Mouse (Mus musculus): ENCODE results near the gene Parn. TPM values are rescaled to one million over a fixed set of nuclear protein-coding genes. Genes with fewer than 3 reads are reported as not detected.

Gene Parn
- 6.3 and 9.0 TPM in 2 replicates for polyA plus RNA-seq (2011; ENCODE audit: insufficient read depth, insufficient read length, low replicate concordance, missing spikeins)

- H3K4me3 ChIP-seq (replicated peaks; ENCODE audit: control insufficient read depth, low read depth, low read length), result peak within 1 kb of the TSS; percentile 92
- WGBS, result under 1% methylated on average over 35 of the region's 35 CpGs
- peaks cover 2% of the 10 kb centered on the region; the same call in 1 of the 2 replicates for H3K4me1 ChIP-seq (ENCODE audit: control insufficient read depth, insufficient read depth, low read length)
- TF ChIP-seq CTCF (IDR thresholded peaks at IDR 0.05; ENCODE audit: control insufficient read depth, insufficient read depth, low read length) (no peak), POLR2A (IDR thresholded peaks at IDR 0.05; ENCODE audit: borderline replicate concordance, control insufficient read depth, low read depth, low read length) (peak; percentile 82)
- peak within 1 kb of the TSS; percentile 49; the same call in 1 of the 2 replicates for H3K27ac ChIP-seq (ENCODE audit: control insufficient read depth, insufficient read depth, low read depth, low read length, poor library complexity)
Measured at GRCm38 (mm10) chr16:13667878-13668343, at the start of gene Parn. TSS of gene Parn (minus strand) at chr16:13668170.

GRCm38 (mm10) chr16:13716821-13717553, 49.0 kb upstream of the Parn start:
- 30% methylated on average over 2 of the region's 2 CpGs for WGBS
- no peak overlapping the region for H3K27ac ChIP-seq (ENCODE audit: control insufficient read depth, insufficient read depth, low read depth, low read length, poor library complexity)
- TF ChIP-seq CTCF (IDR thresholded peaks at IDR 0.05; ENCODE audit: control insufficient read depth, insufficient read depth, low read length) (no peak), POLR2A (IDR thresholded peaks at IDR 0.05; ENCODE audit: borderline replicate concordance, control insufficient read depth, low read depth, low read length) (no peak)
- no peak overlapping the region for H3K4me3 ChIP-seq (replicated peaks; ENCODE audit: control insufficient read depth, low read depth, low read length)
- no peaks in the 10 kb centered on the region; the same call in 1 of the 2 replicates for H3K4me1 ChIP-seq (ENCODE audit: control insufficient read depth, insufficient read depth, low read length)

GRCm38 (mm10) chr16:13714910-13715309, 46.9 kb upstream of the Parn start:
- 80% methylated on average over 3 of the region's 3 CpGs for WGBS
- no peak for TF ChIP-seq POLR2A (IDR thresholded peaks at IDR 0.05; ENCODE audit: borderline replicate concordance, control insufficient read depth, low read depth, low read length)
- TF ChIP-seq CTCF (IDR thresholded peaks at IDR 0.05; ENCODE audit: control insufficient read depth, insufficient read depth, low read length), result no peak
- H3K27ac ChIP-seq (ENCODE audit: control insufficient read depth, insufficient read depth, low read depth, low read length, poor library complexity), result no peak overlapping the region
- no peaks in the 10 kb centered on the region; the same call in 1 of the 2 replicates for H3K4me1 ChIP-seq (ENCODE audit: control insufficient read depth, insufficient read depth, low read length)
- H3K4me3 ChIP-seq (replicated peaks; ENCODE audit: control insufficient read depth, low read depth, low read length), result no peak overlapping the region

GRCm38 (mm10) chr16:13704676-13705075, 36.7 kb upstream of the Parn start:
- Histone ChIP-seq H3K4me1 (ENCODE audit: control insufficient read depth, insufficient read depth, low read length) (no peaks in the 10 kb centered on the region), H3K4me3 (replicated peaks; ENCODE audit: control insufficient read depth, low read depth, low read length) (no peak overlapping the region), H3K27ac (ENCODE audit: control insufficient read depth, insufficient read depth, low read depth, low read length, poor library complexity) (no peak overlapping the region)
- 86% methylated on average over 9 of the region's 10 CpGs for WGBS
- TF ChIP-seq CTCF (IDR thresholded peaks at IDR 0.05; ENCODE audit: control insufficient read depth, insufficient read depth, low read length), result no peak
- TF ChIP-seq POLR2A (IDR thresholded peaks at IDR 0.05; ENCODE audit: borderline replicate concordance, control insufficient read depth, low read depth, low read length), result no peak

- TF ChIP-seq CTCF (IDR thresholded peaks at IDR 0.05; ENCODE audit: control insufficient read depth, insufficient read depth, low read length), result no peak
- no peak for TF ChIP-seq POLR2A (IDR thresholded peaks at IDR 0.05; ENCODE audit: borderline replicate concordance, control insufficient read depth, low read depth, low read length)
- no peak overlapping the region for H3K27ac ChIP-seq (ENCODE audit: control insufficient read depth, insufficient read depth, low read depth, low read length, poor library complexity)
- WGBS, result 93% methylated on average over 7 of the region's 7 CpGs
- H3K4me1 ChIP-seq (ENCODE audit: control insufficient read depth, insufficient read depth, low read length), result no peaks in the 10 kb centered on the region
- H3K4me3 ChIP-seq (replicated peaks; ENCODE audit: control insufficient read depth, low read depth, low read length), result no peak overlapping the region
Measured at GRCm38 (mm10) chr16:13702184-13702583, 34.2 kb upstream of the Parn start.

- WGBS, result 92% methylated on average over 7 of the region's 7 CpGs
- no peak overlapping the region for H3K4me3 ChIP-seq (replicated peaks; ENCODE audit: control insufficient read depth, low read depth, low read length)
- TF ChIP-seq CTCF (IDR thresholded peaks at IDR 0.05; ENCODE audit: control insufficient read depth, insufficient read depth, low read length) (no peak), POLR2A (IDR thresholded peaks at IDR 0.05; ENCODE audit: borderline replicate concordance, control insufficient read depth, low read depth, low read length) (no peak)
- H3K4me1 ChIP-seq (ENCODE audit: control insufficient read depth, insufficient read depth, low read length), result no peaks in the 10 kb centered on the region
- no peak overlapping the region for H3K27ac ChIP-seq (ENCODE audit: control insufficient read depth, insufficient read depth, low read depth, low read length, poor library complexity)
Measured at GRCm38 (mm10) chr16:13698998-13699397, 31.0 kb upstream of the Parn start.

GRCm38 (mm10) chr16:13678601-13679319, 10.8 kb upstream of the Parn start:
- Histone ChIP-seq H3K4me3 (replicated peaks; ENCODE audit: control insufficient read depth, low read depth, low read length) (no peak overlapping the region), H3K4me1 (ENCODE audit: control insufficient read depth, insufficient read depth, low read length) (no peaks in the 10 kb centered on the region), H3K27ac (ENCODE audit: control insufficient read depth, insufficient read depth, low read depth, low read length, poor library complexity) (no peak overlapping the region)
- WGBS, result 71% methylated on average over 3 of the region's 3 CpGs
- no peak for TF ChIP-seq POLR2A (IDR thresholded peaks at IDR 0.05; ENCODE audit: borderline replicate concordance, control insufficient read depth, low read depth, low read length)
- TF ChIP-seq CTCF (IDR thresholded peaks at IDR 0.05; ENCODE audit: control insufficient read depth, insufficient read depth, low read length), result no peak

- no peak overlapping the region for H3K27ac ChIP-seq (ENCODE audit: control insufficient read depth, insufficient read depth, low read depth, low read length, poor library complexity)
- H3K4me1 ChIP-seq (ENCODE audit: control insufficient read depth, insufficient read depth, low read length), result peaks cover 2% of the 10 kb centered on the region; the same call in 1 of the 2 replicates
- no peak for TF ChIP-seq CTCF (IDR thresholded peaks at IDR 0.05; ENCODE audit: control insufficient read depth, insufficient read depth, low read length)
- TF ChIP-seq POLR2A (IDR thresholded peaks at IDR 0.05; ENCODE audit: borderline replicate concordance, control insufficient read depth, low read depth, low read length), result no peak
- H3K4me3 ChIP-seq (replicated peaks; ENCODE audit: control insufficient read depth, low read depth, low read length), result no peak overlapping the region
- WGBS, result 79% methylated on average over 3 of the region's 3 CpGs
Measured at GRCm38 (mm10) chr16:13674511-13674910, 6.5 kb upstream of the Parn start.
